Mouse (Mus musculus): ENCODE data around the gene Mfap5. TPM values are rescaled to one million over a fixed set of nuclear protein-coding genes. Genes with fewer than 3 reads are reported as not detected.
A peak's percentile ranks its signal among the peaks of the same experiment; 100 is the strongest.
"Not testable (repeated sequence)": the region's sequence is repeated elsewhere in the genome, so short reads cannot be mapped to it uniquely, and the experiment has no call there.

The Mfap5 gene
- polyA plus RNA-seq (2015; fragmentation: Nextera tagmentation; extraction: Ambion mirVana) = 58.9 and 65.3 TPM in 2 replicates

GRCm38 (mm10) chr6:122505545-122505944 lies at the start of gene Mfap5:
TSS of gene Mfap5 (plus strand) at chr6:122505845.
- DNase-seq (ENCODE audit: low spot score) = no peak

- no peak for DNase-seq (ENCODE audit: low spot score)
Observed at GRCm38 (mm10) chr6:122458946-122459693, 46.5 kb upstream of the Mfap5 start.

GRCm38 (mm10) chr6:122466092-122466713 lies 39.4 kb upstream of the Mfap5 start:
- DNase-seq (ENCODE audit: low spot score) = no peak

GRCm38 (mm10) chr6:122469030-122469640 lies 36.5 kb upstream of the Mfap5 start:
- DNase-seq (ENCODE audit: low spot score) = no peak

- DNase-seq (ENCODE audit: low spot score) = no peak
Observed at GRCm38 (mm10) chr6:122470240-122470639, 35.4 kb upstream of the Mfap5 start.

GRCm38 (mm10) chr6:122471461-122471860 lies 34.2 kb upstream of the Mfap5 start:
- DNase-seq (ENCODE audit: low spot score) = not testable (repeated sequence)

- DNase-seq (ENCODE audit: low spot score) = no peak
Observed at GRCm38 (mm10) chr6:122478062-122478461, 27.6 kb upstream of the Mfap5 start.

GRCm38 (mm10) chr6:122485401-122486296 lies 20.0 kb upstream of the Mfap5 start:
- DNase-seq (ENCODE audit: low spot score) = no peak

GRCm38 (mm10) chr6:122486297-122487117 lies 19.1 kb upstream of the Mfap5 start:
- peak; percentile 41 for DNase-seq (ENCODE audit: low spot score)

- DNase-seq (ENCODE audit: low spot score) = no peak
Observed at GRCm38 (mm10) chr6:122490929-122491512, 14.6 kb upstream of the Mfap5 start.

GRCm38 (mm10) chr6:122491557-122491956 lies 14.1 kb upstream of the Mfap5 start:
- no peak for DNase-seq (ENCODE audit: low spot score)

- no peak for DNase-seq (ENCODE audit: low spot score)
Observed at GRCm38 (mm10) chr6:122492479-122492878, 13.2 kb upstream of the Mfap5 start.

GRCm38 (mm10) chr6:122493799-122494472 lies 11.7 kb upstream of the Mfap5 start:
- no peak for DNase-seq (ENCODE audit: low spot score)

- DNase-seq (ENCODE audit: low spot score) = no peak
Observed at GRCm38 (mm10) chr6:122495082-122495881, 10.4 kb upstream of the Mfap5 start.

GRCm38 (mm10) chr6:122496501-122496900 lies 9.1 kb upstream of the Mfap5 start:
- peak; percentile 18 for DNase-seq (ENCODE audit: low spot score)

GRCm38 (mm10) chr6:122498661-122499060 lies 7.0 kb upstream of the Mfap5 start, which contains the start of gene Rimklb:
TSS of gene Rimklb (minus strand) at chr6:122498761.
- DNase-seq (ENCODE audit: low spot score) = no peak

GRCm38 (mm10) chr6:122505041-122505440 lies 604 bp upstream of the Mfap5 start:
- no peak for DNase-seq (ENCODE audit: low spot score)

- no peak for DNase-seq (ENCODE audit: low spot score)
Observed at GRCm38 (mm10) chr6:122508494-122508893, 2.8 kb downstream of the Mfap5 start.
